Mouse (Mus musculus) limb, embryonic 11.5 days (tissue): Measurements from ENCODE around the gene Lrrc56. TPM values are rescaled to one million over a fixed set of nuclear protein-coding genes. Genes with fewer than 3 reads are reported as not detected.

Experiments used
- ATAC-seq: fragments of 200-750 bp; cut with Nextera tagmentation; 2 replicates; pipeline ENCODE4 v1.8.0; 2017; ENCODE audit warnings: low read depth; ENCODE audit not compliant: insufficient number of reproducible peaks, low FRiP score, low TSS enrichment
- DNase-seq: peaks from one replicate; pipeline ENCODE4 v3.0.0-alpha.2; 2015; ENCODE audit warnings: low spot score
- H3K27ac ChIP-seq: fragments of 300-500 bp; sonication (generic); replicated peaks from 2 replicates; pipeline ENCODE4 v1.5.1; 2014; ENCODE audit warnings: low read depth, mild to moderate bottlenecking, low read length
- H3K27me3 ChIP-seq: fragments of 300-500 bp; sonication (generic); 2 replicates; pipeline ENCODE4 v1.6.1; 2014; ENCODE audit warnings: mild to moderate bottlenecking, low read length, mixed read lengths; ENCODE audit not compliant: control insufficient read depth, insufficient read depth
- H3K36me3 ChIP-seq: fragments of 300-500 bp; sonication (generic); 2 replicates; pipeline ENCODE4 v1.6.1; 2014; ENCODE audit warnings: mild to moderate bottlenecking, low read length, moderate library complexity, mixed read lengths; ENCODE audit not compliant: control insufficient read depth, insufficient read depth
- H3K4me1 ChIP-seq: fragments of 300-500 bp; sonication (generic); 2 replicates; pipeline ENCODE4 v1.6.1; 2014; ENCODE audit warnings: low read length, mixed read lengths; ENCODE audit not compliant: control insufficient read depth, insufficient read depth
- H3K4me2 ChIP-seq: fragments of 300-500 bp; sonication (generic); 2 replicates; pipeline ENCODE4 v1.6.1; 2014; ENCODE audit warnings: low read depth, mild to moderate bottlenecking, moderate library complexity; ENCODE audit not compliant: severe bottlenecking
- H3K4me3 ChIP-seq: fragments of 300-500 bp; sonication (generic); 2 replicates; pipeline ENCODE4 v1.5.1; 2014; ENCODE audit warnings: low read depth, low read length
- H3K9ac ChIP-seq: fragments of 300-500 bp; sonication (generic); 2 replicates; pipeline ENCODE4 v1.6.1; 2014; ENCODE audit warnings: mild to moderate bottlenecking, low read length
- H3K9me3 ChIP-seq: fragments of 300-500 bp; sonication (generic); 2 replicates; pipeline ENCODE4 v1.6.1; 2016; ENCODE audit warnings: low read length; ENCODE audit not compliant: control insufficient read depth
- WGBS: fragments of 180-500 bp; shearing (Covaris S2); extraction: QIAGEN DNeasy Blood & Tissue Kit; methylation state at CpG from one replicate; pipeline ENCODE4 v1.1.7; 2014; 5-methylcytosine and 5-hydroxymethylcytosine counted together
- polyA plus RNA-seq: library from polyadenylated mRNA; unstranded; fragments of >200 nt; fragmentation: Nextera tagmentation; extraction: Ambion mirVana; gene quantifications from 2 replicates; pipeline ENCODE4 v1.2.1, GENCODE M21; 2014

The Lrrc56 gene
- polyA plus RNA-seq, result 11.7 and 12.5 TPM in 2 replicates

- Histone ChIP-seq H3K9me3 (no peaks in the 10 kb centered on the region), H3K36me3 (peaks cover 18% of the 10 kb centered on the region), H3K27ac (peak within 1 kb of the TSS; percentile 33; the same call in 1 of the 2 replicates), H3K4me1 (peaks cover 8% of the 10 kb centered on the region), H3K4me2 (peak within 1 kb of the TSS; percentile 92), H3K27me3 (no peaks in the 10 kb centered on the region), H3K9ac (peak within 1 kb of the TSS; percentile 85), H3K4me3 (peak within 1 kb of the TSS; percentile 89)
- peak; percentile 99 for DNase-seq
- under 1% methylated on average over 37 of the region's 39 CpGs for WGBS
- ATAC-seq, result peak; percentile 86
These were observed at the start of gene Lrrc56, which contains the start of gene Hras for GRCm38 (mm10) chr7:141193948-141194347. Gene Lrrc56 (plus strand): TSS chr7:141194157. Gene Hras (minus strand): TSS chr7:141194005.

GRCm38 (mm10) chr7:141144650-141145049 is 49.3 kb upstream of the Lrrc56 start:
- peaks cover 11% of the 10 kb centered on the region for H3K36me3 ChIP-seq
- no peak overlapping the region for H3K4me3 ChIP-seq
- DNase-seq (no peak), ATAC-seq (no peak)
- no peak overlapping the region for H3K9ac ChIP-seq
- no peaks in the 10 kb centered on the region for H3K27me3 ChIP-seq
- no peaks in the 10 kb centered on the region for H3K9me3 ChIP-seq
- H3K27ac ChIP-seq, result no peak overlapping the region
- WGBS, result 92% methylated on average over 3 of the region's 3 CpGs
- H3K4me2 ChIP-seq, result no peak overlapping the region
- H3K4me1 ChIP-seq, result no peaks in the 10 kb centered on the region

GRCm38 (mm10) chr7:141145403-141145802 is 48.6 kb upstream of the Lrrc56 start:
- no peak overlapping the region for H3K4me2 ChIP-seq
- H3K4me1 ChIP-seq, result no peaks in the 10 kb centered on the region
- 83% methylated on average over 1 of the region's 1 CpGs for WGBS
- H3K36me3 ChIP-seq, result peaks cover 13% of the 10 kb centered on the region
- H3K4me3 ChIP-seq, result no peak overlapping the region
- no peak overlapping the region for H3K9ac ChIP-seq
- DNase-seq, result no peak
- no peaks in the 10 kb centered on the region for H3K27me3 ChIP-seq
- no peak overlapping the region for H3K27ac ChIP-seq
- ATAC-seq, result no peak
- H3K9me3 ChIP-seq, result no peaks in the 10 kb centered on the region

GRCm38 (mm10) chr7:141146043-141146595 is 47.8 kb upstream of the Lrrc56 start:
- DNase-seq (no peak), ATAC-seq (no peak)
- no peaks in the 10 kb centered on the region for H3K9me3 ChIP-seq
- H3K4me2 ChIP-seq, result no peak overlapping the region
- H3K4me3 ChIP-seq, result no peak overlapping the region
- H3K36me3 ChIP-seq, result peaks cover 13% of the 10 kb centered on the region
- H3K4me1 ChIP-seq, result no peaks in the 10 kb centered on the region
- no peak overlapping the region for H3K27ac ChIP-seq
- no peak overlapping the region for H3K9ac ChIP-seq
- no peaks in the 10 kb centered on the region for H3K27me3 ChIP-seq
- WGBS, result 92% methylated on average over 12 of the region's 12 CpGs

- Histone ChIP-seq H3K4me1 (no peaks in the 10 kb centered on the region), H3K4me3 (no peak overlapping the region), H3K27ac (no peak overlapping the region), H3K4me2 (no peak overlapping the region), H3K9ac (no peak overlapping the region), H3K9me3 (no peaks in the 10 kb centered on the region), H3K36me3 (peaks cover 17% of the 10 kb centered on the region), H3K27me3 (no peaks in the 10 kb centered on the region)
- WGBS, result 92% methylated on average over 6 of the region's 6 CpGs
- DNase-seq (no peak), ATAC-seq (no peak)
These were observed 46.9 kb upstream of the Lrrc56 start for GRCm38 (mm10) chr7:141147044-141147443.

GRCm38 (mm10) chr7:141148639-141149038 is 45.3 kb upstream of the Lrrc56 start:
- WGBS, result 75% methylated on average over 4 of the region's 4 CpGs
- Histone ChIP-seq H3K4me3 (no peak overlapping the region), H3K27ac (no peak overlapping the region), H3K4me1 (no peaks in the 10 kb centered on the region), H3K36me3 (peaks cover 23% of the 10 kb centered on the region), H3K9ac (no peak overlapping the region), H3K9me3 (no peaks in the 10 kb centered on the region), H3K4me2 (no peak overlapping the region), H3K27me3 (no peaks in the 10 kb centered on the region)
- DNase-seq (no peak), ATAC-seq (no peak)

GRCm38 (mm10) chr7:141155362-141155761 is 38.6 kb upstream of the Lrrc56 start:
- no peaks in the 10 kb centered on the region for H3K9me3 ChIP-seq
- no peak overlapping the region for H3K4me2 ChIP-seq
- no peaks in the 10 kb centered on the region for H3K4me1 ChIP-seq
- no peaks in the 10 kb centered on the region for H3K27me3 ChIP-seq
- no peak overlapping the region for H3K9ac ChIP-seq
- no peak for DNase-seq
- 92% methylated on average over 9 of the region's 9 CpGs for WGBS
- H3K36me3 ChIP-seq, result peaks cover 25% of the 10 kb centered on the region
- ATAC-seq, result no peak
- H3K4me3 ChIP-seq, result no peak overlapping the region
- H3K27ac ChIP-seq, result no peak overlapping the region

GRCm38 (mm10) chr7:141164397-141164796 is 29.6 kb upstream of the Lrrc56 start:
- H3K4me1 ChIP-seq, result peaks cover 5% of the 10 kb centered on the region
- peaks cover 11% of the 10 kb centered on the region for H3K36me3 ChIP-seq
- H3K9me3 ChIP-seq, result no peaks in the 10 kb centered on the region
- H3K27me3 ChIP-seq, result no peaks in the 10 kb centered on the region
- no peak for DNase-seq
- ATAC-seq, result no peak
- no peak overlapping the region for H3K4me3 ChIP-seq
- H3K9ac ChIP-seq, result no peak overlapping the region
- no peak overlapping the region for H3K27ac ChIP-seq
- WGBS, result 97% methylated on average over 7 of the region's 7 CpGs
- no peak overlapping the region for H3K4me2 ChIP-seq

GRCm38 (mm10) chr7:141164850-141165249 is 29.1 kb upstream of the Lrrc56 start:
- no peak overlapping the region for H3K4me3 ChIP-seq
- H3K27ac ChIP-seq, result no peak overlapping the region
- ATAC-seq (no peak), DNase-seq (no peak)
- no peak overlapping the region for H3K4me2 ChIP-seq
- no peaks in the 10 kb centered on the region for H3K9me3 ChIP-seq
- 89% methylated on average over 6 of the region's 6 CpGs for whole genome bisulfite sequencing
- no peaks in the 10 kb centered on the region for H3K27me3 ChIP-seq
- H3K4me1 ChIP-seq, result peaks cover 5% of the 10 kb centered on the region
- peaks cover 11% of the 10 kb centered on the region for H3K36me3 ChIP-seq
- H3K9ac ChIP-seq, result no peak overlapping the region
